Mouse (Mus musculus): ENCODE data around the gene Nat10.

Nat10 gene

DNA sequence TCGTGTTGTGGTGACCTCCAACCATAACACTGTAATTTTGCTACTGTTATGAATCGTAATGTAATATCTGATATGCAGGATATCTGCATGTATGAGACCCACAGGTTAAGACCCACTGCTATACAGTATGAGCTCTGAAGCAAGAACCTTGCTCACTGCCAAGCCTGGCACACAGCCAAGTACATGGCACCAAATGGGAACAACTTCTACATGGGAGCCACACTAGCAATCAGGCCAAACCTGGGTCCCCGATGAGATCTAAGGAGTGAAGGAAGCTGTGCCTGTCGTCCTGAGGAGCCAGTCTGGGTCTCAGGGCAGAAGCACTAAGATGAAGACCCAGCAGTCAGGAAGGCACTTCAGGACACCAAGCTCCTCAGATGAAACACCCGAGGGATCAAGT, 15.6 kb downstream of the Nat10 start:
- no peak for DNase-seq (ENCODE audit: low spot score in 2 of 2)

DNA sequence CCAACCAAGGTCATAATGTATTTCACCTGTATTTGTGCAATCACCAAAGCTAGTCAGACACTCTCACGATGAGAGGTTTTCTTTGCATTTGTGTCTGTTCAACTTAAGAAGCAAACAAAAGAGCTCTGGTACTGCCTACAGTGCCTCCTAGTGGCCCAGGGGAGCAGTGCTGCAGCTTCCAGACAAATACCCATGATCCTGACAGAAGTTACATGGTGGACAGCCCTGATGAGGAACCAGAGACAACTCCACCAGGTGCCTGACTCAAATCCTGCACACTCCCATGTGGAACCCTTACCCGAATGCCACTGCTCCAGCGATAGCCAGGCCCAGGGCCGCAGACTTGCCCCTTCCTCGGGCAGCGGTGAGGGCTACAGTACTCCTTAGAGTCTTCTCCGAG, 17.1 kb downstream of the Nat10 start:
- peak; percentile 33 to 50 for DNase-seq (ENCODE audit: low spot score in 2 of 2)

DNA sequence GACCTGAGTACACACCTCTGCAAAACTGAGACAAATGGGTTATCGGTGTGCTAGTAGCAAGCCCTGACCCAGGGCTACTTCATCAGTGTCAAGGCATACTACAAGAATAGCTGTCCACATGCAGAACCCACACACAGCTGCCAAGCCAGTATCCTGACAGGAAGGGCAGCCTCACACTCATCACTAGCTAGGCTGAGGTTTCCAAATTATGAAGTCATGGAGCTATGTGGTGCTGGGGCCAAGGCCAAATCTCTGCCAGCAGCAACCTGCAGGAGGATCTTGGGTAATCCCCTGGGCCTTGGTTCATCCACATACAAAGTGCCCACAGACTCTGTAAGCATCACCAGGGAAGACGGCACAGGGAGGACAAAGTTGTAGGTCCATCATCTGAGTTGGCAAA, 17.5 kb downstream of the Nat10 start:
- no peak for DNase-seq (ENCODE audit: low spot score in 2 of 2)

DNA sequence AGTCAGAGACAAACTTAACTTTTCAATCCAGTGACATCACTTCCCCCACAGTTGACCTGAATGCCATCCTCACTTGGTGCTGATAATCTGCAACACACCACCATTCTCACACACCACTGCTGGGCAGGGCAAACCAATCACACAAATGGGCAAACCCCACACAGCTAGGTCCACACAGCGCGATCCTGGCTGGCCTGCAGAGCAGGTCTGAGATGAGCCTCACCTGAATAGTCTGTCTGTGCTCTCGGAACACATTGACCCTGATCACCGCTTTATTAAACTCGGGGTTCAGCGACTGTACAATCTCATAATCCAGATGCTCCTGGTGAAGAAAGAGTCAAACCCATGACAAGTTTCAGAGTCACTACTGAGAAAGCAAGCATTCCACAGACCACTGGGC, 18.2 kb downstream of the Nat10 start:
- DNase-seq (ENCODE audit: low spot score in 2 of 2): no peak

DNA sequence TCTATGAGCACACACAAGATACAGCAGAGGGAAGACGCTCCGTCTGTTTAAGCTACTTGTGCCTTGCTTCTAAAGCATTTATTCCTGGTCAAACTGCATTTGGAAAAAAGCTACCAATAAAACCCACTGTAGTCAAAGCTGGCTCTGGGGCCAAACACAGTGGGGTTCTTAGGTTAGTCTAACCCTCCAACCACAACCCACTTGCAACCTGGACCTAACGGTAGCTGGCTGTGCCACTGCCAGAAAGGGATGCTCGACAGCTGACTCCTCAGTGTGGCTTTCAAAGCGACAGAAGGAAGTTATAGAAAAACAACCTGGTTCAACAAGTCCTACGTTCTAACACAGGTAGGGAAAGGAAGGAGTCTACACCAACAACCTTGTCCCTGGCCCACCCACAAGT, 29.6 kb downstream of the Nat10 start:
- DNase-seq (ENCODE audit: low spot score in 2 of 2): no peak

DNA sequence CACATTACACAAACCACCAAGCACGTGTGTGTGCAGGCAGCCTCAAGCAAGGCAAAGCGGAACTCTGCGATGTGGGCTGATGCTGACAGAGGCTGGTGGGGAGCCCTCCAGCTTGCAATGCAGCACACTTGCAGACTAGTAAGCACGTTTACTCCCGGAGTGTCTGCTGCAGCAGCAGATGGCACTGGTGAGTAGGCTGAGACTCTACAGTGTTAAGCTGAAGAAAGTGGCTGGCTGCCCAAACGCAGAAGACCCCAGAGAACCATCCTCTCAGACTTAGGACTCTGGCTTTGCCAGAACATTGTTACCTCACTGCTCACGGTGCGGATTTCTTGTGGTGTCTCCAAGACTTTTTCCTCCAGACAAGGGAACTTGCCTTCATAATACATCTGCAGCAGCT, 30.1 kb downstream of the Nat10 start:
- DNase-seq (ENCODE audit: low spot score in 2 of 2): no peak

DNA sequence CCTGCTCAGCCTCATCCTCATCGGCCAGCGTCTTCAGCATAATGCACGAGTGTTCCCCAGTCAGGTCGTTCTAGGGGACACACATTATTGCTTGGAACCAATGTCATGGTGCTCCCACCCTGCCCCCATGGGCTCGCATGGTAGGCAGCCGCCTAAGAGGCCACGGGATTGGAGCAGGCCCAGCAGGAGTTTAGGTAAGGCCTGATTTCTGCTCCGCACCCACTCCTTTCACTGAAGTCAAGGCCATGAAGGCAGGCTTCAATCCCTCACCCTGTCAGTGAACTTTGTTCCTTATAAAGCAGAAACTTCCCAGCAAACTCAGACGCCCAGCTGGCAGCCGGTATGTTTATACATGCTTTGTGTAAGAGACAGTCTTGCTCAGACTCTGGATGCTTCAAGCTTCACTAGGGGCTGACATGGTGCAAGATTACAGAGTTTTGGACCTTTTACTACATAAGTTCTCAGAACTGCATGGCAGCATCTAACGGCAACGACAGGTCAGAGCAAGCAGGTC, 33.0 kb downstream of the Nat10 start:
- DNase-seq (ENCODE audit: low spot score in 2 of 2): no peak

DNA sequence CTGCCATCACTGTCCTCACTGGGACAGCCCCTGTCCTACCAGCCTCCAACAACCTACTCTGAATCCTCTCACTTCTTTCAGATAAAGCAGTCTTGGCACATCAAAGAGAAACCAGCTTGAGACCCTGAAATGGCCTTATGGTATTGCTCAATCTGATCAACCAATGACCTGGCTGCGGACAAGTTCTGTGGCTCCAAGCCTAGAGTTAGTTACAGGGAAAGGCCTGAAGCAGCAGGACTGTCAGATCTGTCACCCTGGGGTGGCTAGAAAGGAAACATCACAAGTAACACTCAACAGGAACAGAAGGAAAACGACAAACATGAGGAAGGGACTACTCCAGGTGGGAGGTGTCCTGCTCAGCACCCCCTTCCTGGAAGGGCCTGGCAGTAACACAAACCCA, 36.5 kb downstream of the Nat10 start:
- no peak for DNase-seq (ENCODE audit: low spot score in 2 of 2)

DNA sequence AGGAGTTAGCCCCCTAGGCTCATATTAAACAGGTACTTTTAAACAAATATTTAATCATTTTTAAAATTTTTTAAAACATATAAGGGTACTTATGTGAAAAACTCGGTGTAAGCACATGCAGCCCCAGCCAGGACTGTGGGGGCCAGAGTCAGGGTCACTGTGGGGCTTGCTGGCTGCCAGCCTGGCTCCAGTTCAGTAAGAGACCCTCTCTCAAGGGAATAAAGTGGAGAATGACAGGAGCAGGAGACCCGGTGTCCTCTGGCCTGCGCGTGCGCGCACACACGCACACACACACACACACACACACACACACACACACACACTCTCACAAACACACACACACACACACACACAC, 41.8 kb downstream of the Nat10 start:
- no peak for DNase-seq (ENCODE audit: low spot score in 2 of 2)

DNA sequence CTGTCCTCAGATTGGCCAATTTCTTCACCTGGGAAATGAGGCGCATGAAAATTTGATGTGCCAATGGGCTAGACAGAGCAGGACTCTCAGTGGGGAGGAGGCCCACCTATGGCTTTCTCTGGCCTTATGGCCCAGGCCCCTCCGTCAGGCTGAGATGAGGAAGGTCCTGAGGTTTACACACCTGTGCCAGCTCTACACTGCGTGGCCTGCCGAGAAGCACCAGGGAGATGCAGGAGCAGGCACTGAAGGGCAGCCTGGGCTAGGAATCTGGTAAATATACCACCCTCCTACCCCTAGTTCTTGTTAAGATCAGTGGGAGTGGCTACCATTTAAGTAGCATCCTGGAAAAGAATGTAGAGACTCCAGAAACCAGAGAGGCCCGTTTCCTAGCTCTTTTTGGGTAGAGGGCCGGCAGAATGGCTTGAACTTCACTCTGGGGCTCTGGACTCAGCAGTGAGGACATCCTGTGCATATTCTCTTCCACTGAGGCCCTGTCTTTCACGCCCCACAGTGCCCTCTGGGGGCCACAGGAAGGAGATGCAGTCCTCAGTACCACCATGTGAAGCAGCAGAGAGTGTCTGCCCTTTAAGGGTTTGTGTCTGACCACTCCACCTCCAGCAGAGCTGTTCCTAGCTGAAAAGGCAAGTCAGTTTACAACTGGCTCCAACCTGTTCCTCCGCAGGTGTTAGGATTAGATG, 42.3 kb downstream of the Nat10 start:
- DNase-seq (ENCODE audit: low spot score in 2 of 2): peak; percentile 38 to 58

DNA sequence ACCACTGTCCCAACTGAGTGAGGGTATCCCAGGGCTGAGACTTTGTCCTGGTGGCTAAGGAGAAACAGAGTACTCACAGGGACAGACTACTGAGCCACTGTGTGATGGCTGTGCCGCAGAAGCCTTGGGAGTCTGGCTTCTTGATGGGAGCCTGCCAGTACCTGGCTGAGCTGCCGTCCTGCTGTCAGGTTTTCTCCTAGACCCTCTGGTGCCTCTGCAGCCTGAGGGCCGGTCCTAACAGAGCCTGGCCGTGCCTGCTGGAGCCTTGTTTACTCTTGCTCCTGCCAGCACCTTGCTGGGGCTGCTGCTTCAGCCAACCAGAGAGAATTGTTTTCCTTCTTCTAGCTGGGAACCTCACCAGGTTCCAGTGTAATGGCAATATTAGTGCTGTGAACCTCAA, 46.7 kb downstream of the Nat10 start:
- no peak for DNase-seq (ENCODE audit: low spot score in 2 of 2)

DNA sequence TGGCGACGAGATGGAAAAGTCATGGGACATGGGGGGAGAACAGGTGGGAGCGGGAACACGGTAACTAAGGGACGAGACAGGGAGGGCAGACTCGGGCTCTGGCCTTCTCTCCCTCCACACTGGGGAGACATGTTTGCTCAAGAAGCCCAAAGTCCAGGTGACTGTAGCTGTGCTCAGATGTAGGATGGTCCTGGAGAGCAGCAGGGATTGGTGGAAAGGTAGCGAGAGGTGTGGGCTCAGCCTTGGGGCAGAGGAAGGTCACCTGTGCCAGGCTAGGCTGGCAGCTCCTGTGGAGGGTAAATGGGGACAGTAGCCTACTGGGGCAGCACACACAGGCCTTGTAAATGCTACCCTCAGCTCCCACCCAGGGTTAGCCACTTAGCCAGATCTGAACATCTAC, 47.2 kb downstream of the Nat10 start:
- DNase-seq (ENCODE audit: low spot score in 2 of 2): no peak

DNA sequence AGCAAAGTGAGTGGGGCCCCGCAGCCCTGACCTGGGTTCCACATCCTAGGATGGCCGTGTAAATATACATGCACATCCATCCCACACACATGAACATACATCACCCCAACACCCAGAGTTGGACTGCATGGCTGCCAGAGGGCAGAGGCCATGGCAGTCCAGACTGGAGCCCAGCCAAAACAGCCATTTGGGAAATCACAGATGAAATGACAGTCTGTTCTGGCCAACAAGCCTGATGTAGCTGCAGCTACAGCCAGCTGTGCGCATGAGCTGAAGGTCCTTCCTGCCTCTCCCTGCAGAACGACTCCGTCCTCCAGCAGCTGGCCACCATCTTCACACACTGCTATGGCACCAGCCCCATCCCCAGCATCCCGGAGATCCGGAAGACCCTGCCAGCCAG, 50.2 kb downstream of the Nat10 start:
- no peak for DNase-seq (ENCODE audit: low spot score in 2 of 2)

DNA sequence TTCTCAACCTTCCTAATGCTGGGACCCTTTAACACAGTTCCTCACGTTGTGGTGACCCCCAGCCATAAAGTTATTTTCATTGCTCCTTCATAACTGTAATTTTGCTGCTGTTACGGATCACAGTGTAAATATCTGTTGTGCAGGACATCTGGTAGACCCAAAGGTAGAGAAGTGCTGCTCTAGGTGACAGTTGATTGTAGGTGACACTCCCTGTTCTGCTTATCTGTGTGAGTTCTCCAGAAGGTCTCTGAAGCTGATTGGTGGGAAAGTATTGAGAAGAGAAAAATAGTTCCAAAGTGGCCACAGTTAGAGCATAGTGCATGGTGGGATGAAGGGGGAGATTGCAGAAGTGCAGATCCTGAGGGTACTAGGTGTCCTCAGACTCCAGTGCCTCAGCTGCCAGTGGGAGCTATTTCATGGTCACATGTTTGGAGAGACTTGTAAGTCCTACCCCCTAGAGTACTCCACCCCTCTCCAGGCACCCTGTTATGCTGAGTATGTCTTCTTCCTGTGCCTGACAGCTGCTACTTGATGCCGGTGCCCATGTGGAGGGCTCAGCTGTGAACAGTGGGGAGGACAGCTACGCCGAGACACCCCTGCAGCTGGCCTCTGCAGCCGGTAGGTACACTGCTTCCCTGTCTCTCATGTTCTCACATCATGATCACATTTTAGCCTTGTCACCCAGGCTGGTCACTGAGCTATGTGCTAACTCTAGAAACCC, 53.9 kb downstream of the Nat10 start:
- no peak for DNase-seq (ENCODE audit: low spot score in 2 of 2)

DNA sequence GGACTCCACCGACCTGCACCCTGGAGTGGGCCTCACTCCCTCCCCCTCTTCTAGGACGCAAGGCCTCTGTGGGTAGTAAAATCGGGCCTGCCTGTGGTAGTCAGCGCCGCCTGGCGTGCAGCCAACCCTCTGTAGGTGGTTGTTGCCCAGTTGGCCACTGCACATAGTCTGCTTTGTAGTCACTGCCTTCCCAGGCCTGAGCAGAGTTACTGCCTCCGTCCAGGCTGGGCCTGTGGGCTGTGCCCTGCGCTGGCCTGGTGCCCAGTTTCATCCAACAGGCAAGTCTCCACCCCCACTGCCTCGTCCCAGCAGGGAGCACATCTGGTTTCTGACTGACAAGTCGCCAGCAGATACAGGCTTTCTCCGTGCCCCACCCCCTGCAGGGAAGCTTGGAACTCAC, 54.8 kb downstream of the Nat10 start:
- DNase-seq (ENCODE audit: low spot score in 2 of 2): peak; percentile 36 to 40

DNA sequence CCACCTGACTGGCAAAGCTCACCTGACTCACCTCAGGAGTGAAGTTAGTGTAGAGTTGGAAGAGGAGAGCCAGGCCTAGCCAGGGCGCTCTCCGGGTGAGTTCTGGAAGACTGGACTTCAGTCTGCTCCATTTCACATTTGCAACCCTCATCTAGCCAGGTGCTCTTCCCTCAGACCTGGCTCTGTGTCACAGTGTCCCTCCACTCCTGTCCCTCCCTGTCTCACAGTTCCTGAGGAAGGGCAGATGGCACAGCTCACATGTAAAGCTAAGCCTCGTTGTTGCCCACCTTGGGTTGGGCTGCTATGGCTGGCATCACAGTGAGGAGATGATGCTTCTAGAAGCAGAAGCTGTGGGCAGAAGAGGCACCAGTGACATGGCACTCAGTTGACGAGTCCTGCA, 55.2 kb downstream of the Nat10 start:
- no peak for DNase-seq (ENCODE audit: low spot score in 2 of 2)

DNA sequence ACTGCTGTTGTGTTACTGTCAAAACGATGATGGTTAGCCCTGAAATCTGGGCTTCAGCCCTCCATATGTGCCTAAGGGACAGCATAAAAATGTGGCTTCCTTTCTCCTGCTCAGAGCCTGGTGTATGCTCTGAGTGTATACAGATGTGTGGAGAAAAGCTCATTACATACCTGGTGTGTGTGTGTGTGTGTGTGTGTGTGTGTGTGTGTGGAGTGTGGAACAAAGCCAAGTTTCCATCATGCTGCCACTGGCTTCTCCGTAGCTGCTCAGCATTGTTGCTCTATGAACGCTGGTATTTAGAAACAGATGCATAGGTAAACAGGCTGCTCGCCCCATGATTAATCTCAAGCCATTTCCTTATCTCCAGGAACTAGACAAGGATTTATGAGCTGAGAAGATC, 57.2 kb downstream of the Nat10 start:
- DNase-seq (ENCODE audit: low spot score in 2 of 2): no peak

DNA sequence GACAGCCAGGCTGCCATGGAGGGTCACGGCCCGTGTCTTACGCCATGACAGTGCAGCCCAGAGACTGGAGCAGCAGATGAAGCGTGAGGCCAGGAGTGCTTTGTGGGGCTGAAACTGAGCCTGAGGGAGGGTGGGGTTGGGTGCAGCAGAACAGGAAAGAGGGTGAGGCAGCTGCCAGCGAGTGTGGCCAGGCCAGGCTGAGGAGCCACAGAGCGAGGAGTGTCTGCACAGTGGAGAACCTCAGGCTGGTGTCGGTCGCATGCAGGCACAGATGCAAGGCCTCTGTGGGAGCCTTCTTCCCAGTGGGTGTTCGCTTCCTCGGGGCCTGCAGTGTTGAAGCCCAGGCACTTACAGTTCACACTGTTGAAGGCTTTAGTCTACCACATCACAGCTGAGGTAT, 57.7 kb downstream of the Nat10 start:
- no peak for DNase-seq (ENCODE audit: low spot score in 2 of 2)

DNA sequence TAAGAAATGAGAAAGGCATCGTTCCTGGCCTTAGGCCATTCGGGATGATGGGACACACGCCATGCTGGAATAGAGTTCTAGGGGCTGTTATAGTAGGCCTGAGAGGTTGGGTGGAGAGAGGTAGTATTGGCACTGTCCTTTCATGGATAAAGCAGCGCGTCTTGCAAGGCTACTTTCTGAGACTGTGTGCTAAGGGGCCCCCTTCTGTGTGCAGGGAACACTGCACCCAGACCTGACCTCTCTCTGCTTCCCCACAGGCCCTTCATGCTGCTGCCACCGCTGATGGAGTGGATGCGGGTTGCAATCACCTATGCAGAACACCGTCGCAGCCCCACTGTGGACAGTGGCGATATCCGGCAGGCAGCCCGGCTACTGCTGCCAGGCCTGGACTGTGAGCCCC, 60.6 kb downstream of the Nat10 start:
- DNase-seq (ENCODE audit: low spot score in 2 of 2): no peak

DNA sequence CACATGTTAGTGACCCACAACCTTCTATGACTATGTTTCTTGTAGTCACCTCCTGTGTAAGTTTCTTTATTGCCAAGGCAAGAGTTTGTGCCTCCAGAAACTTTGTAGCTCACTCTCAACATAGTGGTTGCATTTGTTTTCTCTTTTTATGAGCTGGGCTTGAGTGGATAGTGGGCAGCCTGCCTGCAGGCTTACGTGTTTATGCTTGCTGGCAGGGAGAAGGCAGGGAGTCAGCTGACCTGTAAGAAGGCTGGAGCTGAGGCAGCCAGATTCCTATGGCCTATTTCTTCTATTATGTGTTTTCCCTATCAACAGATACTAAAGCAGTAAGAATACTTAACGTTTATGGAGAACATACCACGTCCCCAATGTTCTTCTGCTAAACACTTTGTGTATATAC, 64.9 kb downstream of the Nat10 start:
- DNase-seq (ENCODE audit: low spot score in 2 of 2): no peak

DNA sequence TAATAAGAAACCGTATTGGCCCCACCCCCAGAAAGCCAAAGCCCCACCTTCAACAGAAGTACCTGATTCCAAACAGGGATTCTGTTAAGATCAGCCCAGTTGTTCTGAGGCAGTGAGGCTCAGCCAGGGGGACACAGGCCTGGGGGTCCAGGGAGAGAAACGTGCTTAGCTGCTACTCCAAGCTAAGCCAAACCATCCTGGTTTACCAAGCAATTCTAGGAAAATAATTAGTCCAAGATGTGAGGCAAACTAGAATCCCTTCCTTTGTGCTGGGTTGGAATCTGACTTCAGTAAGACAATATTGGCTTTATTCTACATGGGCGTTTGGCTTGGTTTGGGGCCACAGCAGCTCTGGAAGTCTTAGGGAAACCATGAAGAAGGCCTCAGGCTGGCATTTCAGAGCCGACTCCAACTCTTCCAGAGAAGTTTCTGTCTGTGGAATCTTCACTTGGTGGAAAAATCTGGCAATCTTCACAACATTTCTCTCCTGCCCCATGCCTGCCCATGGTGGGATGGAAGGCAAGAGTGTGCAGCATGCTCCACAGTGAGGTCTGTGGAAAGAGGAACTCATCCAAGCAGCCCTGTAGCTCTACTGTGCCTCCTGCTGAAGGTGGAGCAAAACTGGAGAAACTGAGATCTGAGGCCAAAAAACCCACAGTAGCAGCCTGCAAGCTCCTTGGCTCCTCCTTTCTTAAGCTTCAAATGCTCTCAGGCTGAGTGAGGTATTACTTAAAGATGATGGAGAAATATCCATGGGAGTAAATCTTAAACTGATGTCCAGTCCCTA, 66.1 kb downstream of the Nat10 start:
- no peak for DNase-seq (ENCODE audit: low spot score in 2 of 2)

DNA sequence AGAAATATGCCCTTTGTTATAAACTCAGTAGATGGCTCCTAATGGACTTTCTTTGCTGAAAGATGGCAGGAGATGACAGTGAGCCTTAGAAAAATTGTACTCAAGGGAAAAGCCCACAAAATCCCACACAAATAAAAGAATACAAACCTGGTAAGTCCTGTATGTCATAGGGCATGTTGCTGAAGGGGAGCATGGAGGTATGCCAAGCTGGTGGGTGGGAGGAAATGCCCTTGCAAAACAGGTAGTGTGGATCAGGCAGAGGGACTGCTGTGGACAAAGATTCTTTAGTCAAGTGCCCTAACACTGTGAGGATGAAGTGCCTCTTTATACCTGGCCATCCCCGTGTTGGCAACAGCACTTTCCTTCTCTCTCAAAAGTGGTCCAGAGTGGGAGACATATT, 68.3 kb downstream of the Nat10 start:
- no peak for DNase-seq (ENCODE audit: low spot score in 2 of 2)

DNA sequence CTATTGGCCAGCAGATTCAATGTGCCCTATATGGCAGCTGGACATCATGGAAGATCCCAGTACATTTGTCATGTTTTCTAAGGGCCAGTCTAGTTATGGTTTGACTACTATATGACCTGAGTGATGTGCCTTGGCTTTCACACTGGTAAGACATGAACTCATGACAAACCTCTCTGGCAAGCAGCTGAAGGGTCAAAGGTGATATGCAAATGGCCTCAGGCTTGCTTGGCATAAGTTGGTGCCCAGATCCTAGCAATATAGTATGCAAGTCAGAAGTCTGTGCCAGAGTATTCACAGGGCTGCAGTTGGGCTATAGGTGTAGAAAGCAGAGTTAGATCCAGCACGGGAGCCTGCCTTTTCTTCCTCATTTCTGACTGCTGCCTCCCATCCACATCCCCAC, 69.8 kb downstream of the Nat10 start:
- DNase-seq (ENCODE audit: low spot score in 2 of 2): no peak

Measured in spleen, postnatal 14 days (tissue).